7 mouse cellular contexts compared by ENCODE assay signal in genomic region chr1:181255891-181256688, GRCm38 (mm10). TPM values are rescaled to one million over a fixed set of nuclear protein-coding genes. Genes with fewer than 3 reads are reported as not detected.
DNase-seq lines count a peak whose midpoint lies in the region; ATAC-seq and TF ChIP-seq lines count a peak whose summit lies in the region.

No protein-coding gene starts in this region.

- no peaks in the 10 kb centered on the region for H3K9me3 ChIP-seq in hindbrain, embryonic 12.5 days (replicated peaks)
- H3K9me3 ChIP-seq in limb, embryonic 11.5 days (ENCODE audit: control insufficient read depth, low read length), result no peaks in the 10 kb centered on the region
- H3K9me3 ChIP-seq in midbrain, embryonic 10.5 days (replicated peaks), result no peaks in the 10 kb centered on the region

- no peaks in the 10 kb centered on the region for H3K36me3 ChIP-seq in hindbrain, embryonic 12.5 days
- no peaks in the 10 kb centered on the region for H3K36me3 ChIP-seq in limb, embryonic 11.5 days (ENCODE audit: control insufficient read depth, insufficient read depth, low read length)
- no peaks in the 10 kb centered on the region for H3K36me3 ChIP-seq in midbrain, embryonic 10.5 days
- H3K36me3 ChIP-seq in spleen, adult 2 months (ENCODE audit: control insufficient read depth, insufficient read depth, low read length), result no peaks in the 10 kb centered on the region

- H3K27ac ChIP-seq in hindbrain, embryonic 12.5 days, result peak overlapping the region; percentile 14; the same call in 1 of the 2 replicates
- peak overlapping the region; percentile 30; the same call in 1 of the 2 replicates for H3K27ac ChIP-seq in limb, embryonic 11.5 days (replicated peaks; ENCODE audit: low read depth, low read length)
- peak overlapping the region; percentile 85 for H3K27ac ChIP-seq in midbrain, embryonic 10.5 days (replicated peaks)
- H3K27ac ChIP-seq in spleen, adult 2 months (ENCODE audit: insufficient read depth, low read length), result peak overlapping the region; percentile 94

- ATAC-seq in hindbrain, embryonic 12.5 days (ENCODE audit: low FRiP score), result peak; percentile 74
- no peak for ATAC-seq in limb, embryonic 11.5 days (ENCODE audit: insufficient number of reproducible peaks, low FRiP score, low TSS enrichment, low read depth)

- DNase-seq in R1 (ENCODE audit: low read depth, low spot score), result peak; percentile 55
- DNase-seq in cerebellum, adult 9-10 months, result peak; percentile 12
- DNase-seq in forelimb bud, embryonic 11.5 days (ENCODE audit: low read depth, low spot score), result peak; percentile 48
- DNase-seq in limb, embryonic 11.5 days (ENCODE audit: low spot score), result peak; percentile 71
- DNase-seq in midbrain, embryonic 10.5 days (ENCODE audit: low spot score), result peak; percentile 67
- DNase-seq in spleen, adult 2 months (ENCODE audit: low read depth in 1 of 2, low spot score in 2 of 2), result peak; percentile 26 to 46

- peaks cover 24% of the 10 kb centered on the region for H3K4me1 ChIP-seq in hindbrain, embryonic 12.5 days
- H3K4me1 ChIP-seq in limb, embryonic 11.5 days (ENCODE audit: control insufficient read depth, insufficient read depth, low read length), result peaks cover 22% of the 10 kb centered on the region
- H3K4me1 ChIP-seq in midbrain, embryonic 10.5 days, result peaks cover 46% of the 10 kb centered on the region
- peaks cover 35% of the 10 kb centered on the region for H3K4me1 ChIP-seq in spleen, adult 2 months (ENCODE audit: control insufficient read depth, insufficient read depth, insufficient read length)

- peaks cover 9% of the 10 kb centered on the region for H3K27me3 ChIP-seq in hindbrain, embryonic 12.5 days
- no peaks in the 10 kb centered on the region for H3K27me3 ChIP-seq in limb, embryonic 11.5 days (ENCODE audit: control insufficient read depth, insufficient read depth, low read length)
- peaks cover 31% of the 10 kb centered on the region for H3K27me3 ChIP-seq in midbrain, embryonic 10.5 days (ENCODE audit: low read depth, poor library complexity, severe bottlenecking)
- H3K27me3 ChIP-seq in spleen, adult 2 months (ENCODE audit: control insufficient read depth, insufficient read depth, low read length), result no peaks in the 10 kb centered on the region

- H3K9ac ChIP-seq in hindbrain, embryonic 12.5 days, result peak overlapping the region; percentile 48
- H3K9ac ChIP-seq in limb, embryonic 11.5 days (ENCODE audit: low read length), result peak overlapping the region; percentile 61

- H3K4me2 ChIP-seq in hindbrain, embryonic 12.5 days (replicated peaks), result peak overlapping the region; percentile 66
- peak overlapping the region; percentile 76 for H3K4me2 ChIP-seq in limb, embryonic 11.5 days (ENCODE audit: low read depth, severe bottlenecking)

- no peak; the same call in 1 of the 2 replicates for TF ChIP-seq POLR2A in spleen, adult 2 months (IDR thresholded peaks at IDR 0.05; ENCODE audit: low read depth, low read length)

- 4% methylated on average over 20 of the region's 20 CpGs for WGBS in hindbrain, embryonic 12.5 days
- WGBS in limb, embryonic 11.5 days, result 4% methylated on average over 20 of the region's 20 CpGs
- 7% methylated on average over 20 of the region's 20 CpGs for WGBS in midbrain, embryonic 10.5 days
- 1% methylated on average over 20 of the region's 20 CpGs for WGBS in spleen, adult 2 months

- TF ChIP-seq CTCF in spleen, adult 2 months (IDR thresholded peaks at IDR 0.05; ENCODE audit: extremely low read depth, insufficient read depth, insufficient read length, insufficient replicate concordance), result peak; percentile 12; the same call in 1 of the 2 replicates

- H3K4me3 ChIP-seq in hindbrain, embryonic 12.5 days, result peak overlapping the region; percentile 36
- H3K4me3 ChIP-seq in limb, embryonic 11.5 days (ENCODE audit: low read depth, low read length), result peak overlapping the region; percentile 29
- peak overlapping the region; percentile 60 for H3K4me3 ChIP-seq in midbrain, embryonic 10.5 days
- peak overlapping the region; percentile 53 for H3K4me3 ChIP-seq in spleen, adult 2 months (ENCODE audit: extremely low read depth, insufficient read depth, insufficient read length)

RNA-seq across cellular contexts. Expression of gene Wdr26, which starts 44.3 kb away (rescaled TPM):
- 46.5 and 47.0 TPM in 2 replicates for polyA plus RNA-seq in hindbrain, embryonic 12.5 days (2016; fragmentation: Nextera tagmentation; extraction: Ambion mirVana)
- 34.3 and 40.5 TPM in 2 replicates for polyA plus RNA-seq in limb, embryonic 11.5 days (2014; fragmentation: Nextera tagmentation; extraction: Ambion mirVana)
- polyA plus RNA-seq in midbrain, embryonic 10.5 days (2016; fragmentation: Nextera tagmentation; extraction: Ambion mirVana), result 29.8 and 33.8 TPM in 2 replicates
- polyA plus RNA-seq in spleen, adult 2 months (2012; rRNA removed), result 36.3 and 37.2 TPM in 2 replicates

Comparison
In these comparisons a context has a peak if more than half of its experiments do, and no peak if none do; other contexts are left out.
1. DNase-seq: peak in every context shown above with its lines; median percentile 71 in limb, embryonic 11.5 days; 67 in midbrain, embryonic 10.5 days; 55 in R1; 48 in forelimb bud, embryonic 11.5 days; 36 in spleen, adult 2 months; 12 in cerebellum, adult 9-10 months.
2. H3K27ac ChIP-seq: peak in every context shown above with its lines; median percentile 94 in spleen, adult 2 months; 85 in midbrain, embryonic 10.5 days; 30 in limb, embryonic 11.5 days; 14 in hindbrain, embryonic 12.5 days.